Mouse (Mus musculus) bone marrow, adult 2 months (tissue): Measurements from ENCODE around the gene Vps13c.

Experiments
- CTCF ChIP-seq: fragments of 200-500 bp; IDR thresholded peaks from 2 replicates; pipeline ENCODE4 v1.5.1; 2011; ENCODE audit warnings: low read length, control low read depth; ENCODE audit not compliant: control insufficient read depth, insufficient read depth
- POLR2A ChIP-seq: fragments of 200-500 bp; IDR thresholded peaks from 2 replicates; pipeline ENCODE4 v1.6.1; 2011; ENCODE audit warnings: low read depth, mild to moderate bottlenecking, control low read depth, low read length, borderline replicate concordance; ENCODE audit not compliant: control insufficient read depth

GRCm38 (mm10) chr9:67831359-67832045 lies 8.7 kb upstream of the Vps13c start:
- TF ChIP-seq CTCF: no peak
- TF ChIP-seq POLR2A: no peak
